Mouse (Mus musculus): ENCODE data around the gene March6.

The March6 gene

DNA sequence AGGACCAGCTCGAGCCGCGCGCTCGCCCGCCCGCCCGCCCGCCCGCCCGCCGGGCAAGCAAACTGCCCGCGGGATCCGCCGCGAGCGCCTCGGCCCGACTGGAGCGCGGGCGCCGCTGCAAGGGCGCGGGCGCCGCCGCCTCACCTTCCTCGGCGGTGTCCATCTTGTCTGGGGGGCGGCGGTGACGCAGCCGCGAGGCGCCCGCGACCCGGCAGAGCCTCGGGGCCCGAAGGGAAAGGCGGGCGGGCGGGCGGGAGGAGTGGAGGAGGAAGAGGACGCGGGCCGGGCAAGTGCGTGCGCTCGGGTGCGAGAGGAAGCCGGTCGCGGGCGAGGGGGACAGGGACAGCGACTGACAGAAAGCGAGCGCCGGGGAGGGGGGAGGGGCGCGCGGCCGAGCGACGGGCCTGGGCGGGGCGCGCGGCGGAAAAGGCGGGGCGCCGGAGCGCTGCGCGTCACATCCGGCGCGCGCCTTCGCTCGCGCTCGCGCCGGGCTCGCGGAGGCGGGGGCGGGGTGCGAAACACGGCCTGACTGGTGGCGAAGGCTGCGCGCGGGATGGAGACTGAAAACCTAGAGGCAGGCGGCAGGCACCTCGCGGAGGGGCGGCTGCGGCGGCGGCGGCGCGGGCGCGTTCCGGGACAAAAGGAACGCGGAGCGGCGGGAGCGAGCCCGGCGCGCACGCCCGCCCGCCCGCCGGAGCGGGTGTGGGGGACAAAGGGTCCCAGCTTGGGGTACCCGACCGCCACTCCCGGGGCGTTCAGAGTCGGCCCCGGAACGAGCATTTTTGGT is at the start of gene March6:
March6 (minus strand) TSS at position 395 of the 787 bp plus-strand sequence.
- DNase-seq (ENCODE audit: low spot score in 2 of 2): peak; percentile 82 to 87

DNA sequence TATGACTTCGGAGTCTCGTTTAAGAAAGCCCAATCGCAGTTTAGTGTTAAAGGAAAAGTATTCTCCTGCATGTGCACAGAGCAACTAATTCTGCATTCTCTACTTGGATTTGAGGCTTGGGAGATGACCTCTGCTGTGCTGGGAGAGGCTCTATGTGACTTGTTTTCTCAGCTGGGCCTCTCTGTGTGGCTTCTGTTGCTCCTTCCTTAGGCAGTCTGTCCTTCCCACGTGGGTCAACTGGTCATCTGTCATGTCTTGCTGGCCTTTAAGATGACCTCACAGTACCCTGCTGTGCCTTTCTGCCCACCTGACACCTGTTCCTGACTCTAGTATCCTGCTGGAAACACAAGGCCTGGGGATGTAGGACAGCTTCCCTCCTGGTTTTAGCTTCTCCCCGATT is 45.2 kb upstream of the March6 start:
- no peak for DNase-seq (ENCODE audit: low spot score in 2 of 2)

DNA sequence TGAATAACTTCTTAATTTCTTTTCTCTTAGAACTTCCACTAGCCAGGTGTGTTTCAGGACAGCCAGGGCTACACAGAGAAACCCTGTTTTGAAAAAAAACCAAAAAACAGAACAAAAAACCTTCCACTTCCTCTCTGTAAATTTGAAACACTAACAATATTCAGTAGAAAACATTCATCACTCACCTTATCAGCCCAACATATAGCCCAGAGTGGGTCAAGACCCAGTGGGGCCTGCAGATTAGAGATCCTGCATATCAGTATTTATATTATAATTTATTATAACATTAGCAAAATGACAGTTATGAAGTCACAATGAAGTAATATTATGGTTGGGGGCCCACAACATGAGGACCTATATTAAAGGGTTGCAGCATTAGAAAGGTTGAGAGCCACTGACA is 42.8 kb upstream of the March6 start:
- no peak for DNase-seq (ENCODE audit: low spot score in 2 of 2)

DNA sequence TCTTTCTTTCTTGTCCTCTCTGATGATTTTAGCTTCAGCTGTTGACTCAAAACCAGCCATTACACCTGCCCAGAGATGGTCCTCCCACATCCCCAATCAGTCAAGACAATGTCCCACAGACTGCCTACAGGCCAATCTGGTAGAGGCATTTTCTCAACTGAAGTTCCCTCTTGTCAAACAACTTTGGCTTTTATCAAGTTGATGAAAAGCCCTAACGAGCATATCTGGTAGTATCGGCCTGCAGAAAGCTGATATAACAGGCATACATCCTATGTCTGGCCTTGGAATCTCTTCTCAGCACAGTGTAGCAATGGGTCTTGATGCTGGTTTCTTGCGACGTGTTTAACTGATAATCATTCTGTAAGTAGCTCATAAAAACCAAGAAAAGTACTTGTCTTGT is 42.4 kb upstream of the March6 start:
- no peak for DNase-seq (ENCODE audit: low spot score in 2 of 2)

DNA sequence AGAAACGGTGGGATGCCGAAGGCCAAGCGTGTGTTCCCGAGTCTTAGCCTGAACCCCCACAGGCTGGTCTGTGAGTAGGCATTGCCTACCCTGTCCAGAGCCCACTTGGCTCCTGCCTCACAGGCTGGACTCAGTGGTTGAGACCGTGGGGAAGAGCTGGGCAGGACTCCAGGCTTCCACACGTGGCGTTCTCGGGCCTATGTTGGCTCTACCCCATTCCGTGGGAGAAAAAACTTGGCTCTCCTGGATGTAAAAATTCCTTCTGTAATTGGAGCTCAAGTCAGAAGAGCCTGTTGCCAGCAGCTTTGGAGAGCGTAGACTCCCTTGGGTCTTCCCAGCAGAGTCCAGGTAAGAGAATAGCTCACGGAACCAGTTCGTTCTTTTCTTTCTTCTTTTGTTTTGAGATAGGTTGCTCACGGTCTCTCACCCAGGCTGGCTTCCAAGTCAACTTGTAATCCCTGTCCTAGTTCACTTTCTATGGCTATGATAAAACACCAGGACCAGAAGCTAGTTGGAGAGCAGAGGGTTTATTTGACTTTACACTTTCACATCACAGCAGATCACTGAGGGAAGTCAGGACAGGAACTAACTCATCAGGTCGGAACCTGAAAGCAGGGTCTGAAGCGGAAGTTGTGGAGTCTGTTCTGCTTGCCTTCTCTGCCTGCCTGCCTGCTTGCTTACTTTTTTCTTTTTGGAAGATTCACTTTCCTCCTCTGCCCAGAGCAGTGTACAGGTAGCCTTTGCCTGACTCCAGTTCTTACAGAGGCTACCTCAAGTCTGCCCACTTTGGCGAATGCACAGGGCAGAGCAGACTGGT is 41.3 kb upstream of the March6 start:
- no peak for DNase-seq (ENCODE audit: low spot score in 2 of 2)

DNA sequence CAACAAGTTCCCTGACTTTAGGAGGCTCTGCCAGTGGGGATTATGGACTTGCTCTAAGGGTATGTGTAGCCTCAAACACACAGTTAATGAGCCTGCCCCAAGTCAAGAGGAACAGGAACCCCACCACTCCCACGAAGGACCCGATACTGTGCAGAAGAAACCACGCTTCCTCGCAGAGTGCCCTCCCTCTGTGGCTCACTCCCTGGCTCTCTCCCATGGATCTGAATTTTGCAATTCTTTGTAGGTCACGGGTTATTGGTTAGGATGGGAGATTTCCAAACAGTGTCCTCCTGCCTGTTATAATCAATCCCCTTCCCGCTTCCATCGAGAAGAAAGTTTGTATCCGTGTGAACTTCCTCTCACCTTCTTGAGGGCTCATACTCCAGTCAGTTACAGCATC is 40.1 kb upstream of the March6 start:
- no peak for DNase-seq (ENCODE audit: low spot score in 2 of 2)

DNA sequence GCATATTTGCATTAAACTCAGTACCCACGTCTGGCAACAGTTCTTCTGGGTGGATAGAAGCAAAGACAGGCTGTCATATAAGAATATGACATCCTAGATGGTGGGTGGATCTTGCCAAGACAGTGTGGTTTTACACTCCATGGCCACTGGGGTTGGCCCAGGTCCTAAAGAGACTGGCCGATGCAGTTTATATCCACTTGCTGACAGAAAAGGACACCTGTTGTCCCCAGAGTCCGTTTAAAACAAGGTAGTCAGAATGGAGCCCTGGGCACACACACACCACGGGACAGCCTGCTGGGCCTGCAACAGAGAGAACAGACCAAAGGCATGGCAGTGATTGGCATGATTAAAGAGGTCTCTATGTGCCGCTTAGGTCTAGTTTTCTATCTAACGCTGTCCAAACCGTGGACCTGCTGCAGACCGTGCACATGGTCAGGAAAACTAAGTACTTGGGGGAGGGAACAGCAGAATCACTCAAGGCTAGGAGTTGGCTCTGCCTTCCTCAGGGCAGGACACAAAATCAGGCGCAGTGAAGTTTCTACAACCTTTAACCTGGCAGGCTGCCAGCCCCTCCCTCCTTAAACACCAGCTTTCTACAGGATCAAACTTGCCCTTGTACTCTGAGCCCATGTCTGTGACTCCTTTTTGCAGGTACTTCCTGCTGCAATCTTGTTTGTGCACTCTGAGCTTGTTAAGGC is 38.6 kb upstream of the March6 start:
- DNase-seq (ENCODE audit: low spot score in 2 of 2): no peak

DNA sequence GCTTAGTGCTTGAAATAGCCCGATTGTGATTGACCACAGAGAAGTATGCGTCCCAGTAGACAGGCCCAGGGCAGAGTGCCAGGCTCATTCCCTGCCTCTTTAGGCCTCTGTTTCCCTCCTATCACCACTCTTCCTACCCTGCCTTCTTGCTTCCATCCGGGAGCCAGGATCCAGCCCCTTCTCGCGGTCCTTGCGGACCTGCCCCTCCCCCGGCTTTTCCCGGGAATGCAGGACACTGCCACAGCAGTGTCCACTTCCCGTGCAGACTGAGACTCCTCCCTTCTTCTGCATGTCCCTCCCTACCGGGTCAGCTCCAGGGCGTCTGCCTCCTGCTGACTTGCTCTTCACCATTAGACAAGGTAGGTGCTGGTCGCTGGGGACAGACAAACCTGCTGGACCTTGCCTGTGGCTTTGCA is 37.7 kb upstream of the March6 start:
- DNase-seq (ENCODE audit: low spot score in 2 of 2): no peak

DNA sequence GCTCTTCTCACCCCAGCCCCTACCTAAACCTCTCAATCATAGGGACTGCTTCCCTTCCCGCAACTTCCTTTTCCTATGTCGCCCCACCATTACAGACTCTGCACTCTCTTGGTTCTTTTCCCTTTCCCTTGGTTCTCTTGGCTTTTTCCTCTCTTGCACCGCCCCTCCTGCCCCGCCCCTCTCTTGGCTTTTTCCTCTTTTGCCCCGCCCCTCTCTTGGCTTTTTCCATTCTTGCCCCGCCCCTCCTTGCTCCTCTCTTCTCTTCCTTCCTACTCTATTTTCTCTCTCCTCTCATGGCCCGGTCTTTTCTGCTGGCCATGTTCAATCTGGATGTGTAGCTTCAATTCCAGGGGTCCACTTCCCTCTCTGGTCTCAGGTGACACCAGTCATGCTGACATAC is 36.6 kb upstream of the March6 start:
- no peak for DNase-seq (ENCODE audit: low spot score in 2 of 2)

DNA sequence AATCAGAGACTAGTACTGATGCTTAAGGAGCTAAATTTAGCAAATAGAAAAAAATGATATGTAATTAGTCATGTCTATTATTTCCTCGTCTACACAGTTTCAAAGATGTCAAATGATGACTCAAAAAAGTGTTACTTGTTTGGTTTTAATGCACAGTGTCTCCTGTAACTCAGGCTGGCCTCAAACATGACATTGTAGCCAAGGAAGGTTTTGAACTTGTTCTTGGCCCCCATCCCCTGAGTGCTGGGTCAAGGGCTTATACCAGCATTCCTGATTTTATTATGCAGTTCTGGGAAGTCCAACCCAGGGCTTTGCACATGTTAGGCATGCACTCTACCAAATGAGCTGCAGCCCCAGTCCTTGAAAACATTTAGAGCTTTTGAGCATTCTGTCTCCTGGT is 34.9 kb upstream of the March6 start:
- DNase-seq (ENCODE audit: low spot score in 2 of 2): no peak

DNA sequence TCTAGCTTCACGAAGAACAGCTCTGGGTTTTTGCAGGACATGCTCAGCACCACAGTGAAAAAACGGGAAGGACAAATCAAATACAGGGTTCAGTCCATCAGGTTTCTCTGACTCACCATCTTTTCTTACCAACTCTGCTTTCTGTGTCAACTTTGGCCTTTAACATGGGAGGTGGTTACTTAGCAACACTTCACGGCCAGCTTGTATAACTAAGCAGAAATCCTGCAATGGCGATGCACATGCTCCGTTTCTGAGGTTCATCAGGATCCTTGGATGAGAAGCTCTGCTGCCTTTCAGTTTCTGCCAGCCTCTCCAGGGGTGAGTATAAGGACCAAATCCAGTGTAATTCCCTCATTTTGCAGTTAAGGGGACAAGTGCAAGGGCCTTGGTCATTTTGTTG is 34.3 kb upstream of the March6 start, which contains the start of gene Cmbl:
Cmbl (plus strand) TSS at position 206 of the 400 bp plus-strand sequence.
- no peak for DNase-seq (ENCODE audit: low spot score in 2 of 2)

DNA sequence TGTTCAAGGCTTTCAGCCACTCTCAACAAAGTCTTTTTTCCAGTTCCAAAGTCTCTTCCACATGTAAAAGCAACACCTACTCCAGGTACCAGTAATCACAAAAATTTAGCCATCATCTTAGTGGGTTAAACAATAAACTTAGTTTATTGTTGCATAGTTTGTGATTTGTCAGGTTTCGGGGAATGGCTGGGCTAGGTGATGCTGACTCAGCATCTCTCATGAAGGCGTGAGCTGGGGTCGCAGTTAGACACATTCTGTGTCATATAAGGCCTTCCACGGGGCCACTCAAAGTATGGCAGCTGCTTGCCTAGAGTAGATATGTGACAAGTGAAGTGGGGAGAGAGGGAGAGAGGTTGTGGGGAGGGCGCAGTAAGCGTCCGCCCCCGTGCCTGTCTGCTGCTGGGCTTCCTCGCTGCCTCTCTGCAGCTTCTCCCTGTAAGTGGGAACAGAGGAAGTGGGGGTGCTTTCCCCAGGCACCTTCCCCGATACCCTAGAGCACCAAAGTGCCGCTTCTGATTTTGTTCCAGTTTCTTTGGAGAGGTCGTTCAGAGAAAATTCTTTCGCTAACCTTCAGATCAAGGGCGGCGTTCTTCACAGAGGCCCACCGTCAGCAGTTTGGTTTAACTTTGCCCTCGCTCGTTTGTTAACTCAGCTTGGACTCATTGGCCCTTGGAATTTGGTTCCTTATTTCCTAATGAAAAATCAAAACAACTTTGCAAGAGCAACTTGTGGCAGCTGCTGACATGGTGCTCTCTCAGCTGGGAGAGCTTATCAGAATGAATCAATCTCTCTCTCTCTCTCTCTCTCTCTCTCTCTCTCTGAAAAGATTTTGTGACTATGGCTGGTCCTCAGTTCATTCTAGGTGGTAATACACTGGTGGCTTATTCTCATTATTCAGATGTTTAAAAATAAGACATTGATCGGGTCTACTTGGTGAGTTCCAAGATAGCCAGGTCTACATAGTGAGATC is 33.0 kb upstream of the March6 start:
- DNase-seq (ENCODE audit: low spot score in 2 of 2): no peak

DNA sequence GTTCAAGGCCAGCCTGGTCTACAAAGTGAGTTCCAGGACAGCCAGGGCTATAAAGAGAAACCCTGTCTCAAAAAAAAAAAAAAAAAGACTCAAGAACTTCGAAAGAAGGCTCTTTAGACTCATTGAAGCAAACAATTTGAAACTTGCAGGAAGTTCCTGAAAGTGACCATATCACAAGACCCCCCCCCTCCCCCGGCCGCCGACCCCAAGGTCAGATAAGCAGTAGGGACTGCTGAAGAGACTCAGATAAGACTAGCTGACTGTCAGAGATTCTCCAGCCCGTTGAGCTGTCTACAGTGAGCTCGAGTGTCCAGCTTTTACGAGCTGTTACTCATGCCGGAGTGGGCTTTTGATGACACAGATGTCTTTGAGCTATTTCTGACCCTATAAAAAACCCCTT is 32.0 kb upstream of the March6 start:
- DNase-seq (ENCODE audit: low spot score in 2 of 2): no peak

DNA sequence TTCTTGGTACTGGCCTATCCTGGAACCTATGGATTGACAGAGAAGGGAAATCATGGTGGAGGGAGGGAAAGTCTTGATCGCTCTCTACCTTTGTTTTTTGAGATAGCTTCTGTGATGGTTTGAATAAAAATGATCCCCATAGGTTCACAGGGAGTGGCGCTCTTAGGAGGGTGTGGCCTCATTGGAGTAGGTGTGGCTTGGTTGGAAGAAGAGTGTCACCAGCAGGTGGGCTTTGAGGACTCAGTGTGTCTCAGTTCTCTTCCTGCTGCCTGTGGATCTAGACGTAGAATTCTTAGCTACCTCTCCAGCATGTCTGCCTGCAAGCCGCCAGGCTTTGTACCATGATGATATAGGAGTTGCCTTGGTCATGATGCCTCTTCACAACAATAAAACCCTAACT is 31.1 kb upstream of the March6 start:
- no peak for DNase-seq (ENCODE audit: low spot score in 2 of 2)

DNA sequence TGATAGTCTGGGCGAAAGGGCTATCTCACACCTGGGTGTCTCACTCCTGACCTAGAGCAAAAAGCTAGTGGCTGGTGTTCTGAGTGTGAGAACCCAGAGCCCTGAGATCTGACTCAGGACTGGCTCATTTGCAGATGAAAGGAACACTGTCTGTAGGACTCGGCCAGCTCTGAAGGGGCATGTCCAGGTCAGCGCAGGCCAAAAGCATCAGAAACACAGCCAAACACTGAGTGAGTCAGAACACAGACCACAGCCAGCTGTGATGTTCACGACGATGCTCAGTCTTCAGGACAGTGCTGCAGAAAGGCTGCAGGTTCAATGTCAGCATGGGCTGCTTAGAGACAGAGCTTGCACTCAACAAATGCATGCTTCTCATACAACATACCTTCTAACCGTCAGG is 30.5 kb upstream of the March6 start:
- no peak for DNase-seq (ENCODE audit: low spot score in 2 of 2)

DNA sequence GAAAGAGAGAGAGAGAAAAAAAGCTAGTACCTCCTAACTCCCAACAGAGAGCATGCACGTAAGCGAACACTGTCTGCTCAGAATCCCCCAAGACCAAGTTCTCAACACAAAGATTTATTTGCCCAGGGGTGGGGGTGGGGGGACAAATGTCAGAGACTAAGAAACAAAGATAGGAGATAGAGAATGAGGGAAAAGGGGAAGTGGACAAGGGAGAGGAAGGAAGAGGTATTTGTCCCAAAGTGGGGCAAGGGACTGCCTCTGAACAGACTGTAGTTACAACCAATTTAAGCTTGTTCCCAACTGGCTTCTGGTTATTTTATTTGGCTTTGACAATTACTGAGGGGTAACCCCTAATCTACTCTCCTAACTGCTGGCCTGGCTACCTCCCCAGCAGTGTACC is 24.0 kb upstream of the March6 start:
- no peak for DNase-seq (ENCODE audit: low spot score in 2 of 2)

DNA sequence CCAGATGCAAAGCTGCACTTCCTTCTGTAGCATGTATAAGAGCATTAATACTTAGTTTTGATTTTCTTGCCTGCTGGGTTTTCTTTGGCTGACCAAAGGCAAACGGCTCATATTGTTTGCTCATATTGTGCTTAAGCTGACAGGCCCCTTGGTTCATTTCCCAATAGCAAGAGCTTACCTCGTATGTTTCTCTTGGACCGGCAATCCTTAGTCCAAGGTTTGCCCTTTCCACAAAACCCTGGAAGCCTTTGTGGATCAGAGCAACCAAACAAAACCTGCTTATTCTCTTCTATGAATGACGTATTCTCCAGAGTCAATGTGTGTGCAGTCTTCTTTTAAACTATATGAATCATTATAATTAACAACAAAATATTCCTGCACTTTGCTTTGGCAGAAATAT is 19.5 kb upstream of the March6 start:
- DNase-seq (ENCODE audit: low spot score in 2 of 2): no peak

DNA sequence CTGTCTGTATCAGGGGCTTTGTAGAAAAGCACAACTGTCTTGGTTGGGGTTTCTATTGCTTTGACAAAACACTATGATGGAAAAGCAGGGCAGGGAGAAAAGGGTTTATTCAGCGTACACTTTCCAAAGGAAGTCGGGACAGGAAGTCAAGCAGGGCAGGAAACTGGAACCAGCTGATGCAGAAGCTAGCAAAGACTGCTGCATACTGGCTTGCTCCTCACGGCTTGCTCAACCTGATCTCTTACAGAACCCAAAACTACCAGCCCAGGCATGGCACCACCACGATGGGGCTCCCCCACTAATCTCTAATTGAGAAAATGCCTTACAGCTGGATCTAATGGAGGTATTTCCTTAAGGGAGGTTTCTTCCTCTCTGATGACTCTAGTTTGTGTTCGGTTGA is 16.6 kb upstream of the March6 start:
- no peak for DNase-seq (ENCODE audit: low spot score in 2 of 2)

DNA sequence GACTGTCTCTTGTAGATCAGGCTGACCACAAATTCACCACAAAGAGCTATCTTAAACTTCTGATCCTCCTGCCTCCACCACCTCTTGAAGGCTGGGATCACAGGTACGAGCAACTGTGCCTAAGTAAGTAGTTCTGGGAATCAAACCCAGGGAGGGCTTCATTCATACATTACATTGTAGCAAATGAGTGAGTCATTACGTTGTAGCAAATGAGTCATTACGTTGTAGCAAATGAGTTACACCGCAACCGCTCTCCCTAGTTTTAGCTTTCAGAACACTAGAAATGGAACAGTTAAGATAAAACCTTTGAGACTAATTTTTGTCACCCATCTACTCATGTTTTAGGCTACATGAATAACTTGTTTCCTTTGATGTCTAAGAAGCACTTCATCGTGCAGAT is 15.4 kb upstream of the March6 start:
- no peak for DNase-seq (ENCODE audit: low spot score in 2 of 2)

DNA sequence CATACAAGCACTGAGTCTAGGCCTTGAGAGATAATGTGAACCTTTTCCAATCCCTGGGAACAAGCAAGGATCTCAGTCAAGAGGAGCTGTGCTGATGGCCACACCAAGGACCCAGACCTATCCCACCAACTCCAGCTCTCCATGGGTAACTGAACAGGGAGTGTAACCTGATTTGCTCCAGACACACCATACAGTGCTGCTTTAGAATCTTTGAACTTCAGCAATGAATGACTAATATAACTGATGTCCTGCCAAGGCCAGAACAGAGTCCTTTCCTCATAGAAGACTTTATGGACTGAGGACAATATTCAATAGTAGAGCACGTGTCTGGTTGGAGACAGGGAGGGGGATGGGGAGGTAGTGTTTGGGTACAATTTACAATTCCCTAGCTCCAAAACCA is 14.2 kb upstream of the March6 start:
- DNase-seq (ENCODE audit: low spot score in 2 of 2): no peak

DNA sequence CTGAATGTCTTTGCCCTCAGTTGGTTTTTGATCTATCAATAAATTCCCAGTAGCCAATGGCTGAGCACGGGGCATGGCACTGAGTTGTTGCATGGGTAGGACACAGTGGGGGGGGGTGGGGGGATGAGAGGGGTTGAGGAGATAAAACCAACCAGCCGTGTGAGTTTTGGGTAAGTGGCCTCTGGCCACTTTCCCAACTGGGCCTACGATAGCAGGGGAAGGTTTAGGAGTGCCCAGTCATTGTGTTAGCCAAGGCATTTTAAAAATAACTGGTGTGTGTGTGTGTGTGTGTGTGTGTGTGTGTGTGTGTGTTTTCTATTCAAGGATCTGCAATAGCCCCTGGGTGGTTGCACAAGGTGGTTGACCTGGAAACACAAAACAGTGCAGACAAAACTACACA is 12.4 kb upstream of the March6 start:
- DNase-seq (ENCODE audit: low spot score in 2 of 2): no peak

Measured in natural killer cell, adult 2 months (primary cell).